Mouse (Mus musculus) hindbrain, embryonic 11.5 days (tissue): ENCODE measurements around the gene Gm20388. TPM values are rescaled to one million over a fixed set of nuclear protein-coding genes. Genes with fewer than 3 reads are reported as not detected.
A peak's percentile ranks its signal among the peaks of the same experiment; 100 is the strongest.

ENCODE experiments used
- ATAC-seq: fragments of 200-750 bp; cut with Nextera tagmentation; 2 replicates; pipeline ENCODE4 v1.8.0; 2017; ENCODE audit warnings: mild to moderate bottlenecking, moderate TSS enrichment, moderate library complexity; ENCODE audit not compliant: low FRiP score
- DNase-seq: peaks from one replicate; pipeline ENCODE4 v3.0.0-alpha.2; 2015; ENCODE audit warnings: low spot score
- H3K27ac ChIP-seq: fragments of 300-500 bp; sonication (generic); 2 replicates; pipeline ENCODE4 v1.5.1; 2014; ENCODE audit warnings: mild to moderate bottlenecking, low read depth, low read length
- H3K27me3 ChIP-seq: fragments of 300-500 bp; sonication (generic); 2 replicates; pipeline ENCODE4 v1.6.1; 2014; ENCODE audit warnings: mild to moderate bottlenecking, low read length, moderate library complexity, mixed read lengths; ENCODE audit not compliant: control insufficient read depth, insufficient read depth
- H3K36me3 ChIP-seq: fragments of 300-500 bp; sonication (generic); 2 replicates; pipeline ENCODE4 v1.6.1; 2014; ENCODE audit warnings: mild to moderate bottlenecking, low read length, moderate library complexity, mixed read lengths; ENCODE audit not compliant: control insufficient read depth, insufficient read depth
- H3K4me1 ChIP-seq: fragments of 300-500 bp; sonication (generic); replicated peaks from 2 replicates; pipeline ENCODE4 v1.6.1; 2014; ENCODE audit warnings: low read length, mixed read lengths; ENCODE audit not compliant: control insufficient read depth, insufficient read depth
- H3K4me2 ChIP-seq: fragments of 300-500 bp; sonication (generic); replicated peaks from 2 replicates; pipeline ENCODE4 v1.6.1; 2014; ENCODE audit warnings: mild to moderate bottlenecking, low read depth, low read length
- H3K4me3 ChIP-seq: fragments of 300-500 bp; sonication (generic); 2 replicates; pipeline ENCODE4 v1.5.1; 2014; ENCODE audit warnings: low read depth, low read length
- H3K9ac ChIP-seq: fragments of 300-500 bp; sonication (generic); 2 replicates; pipeline ENCODE4 v1.6.1; 2014; ENCODE audit warnings: low read depth, low read length
- H3K9me3 ChIP-seq: fragments of 300-500 bp; sonication (generic); 2 replicates; pipeline ENCODE4 v1.6.1; 2016; ENCODE audit warnings: low read length; ENCODE audit not compliant: control insufficient read depth
- WGBS: fragments of 180-500 bp; shearing (Covaris S2); extraction: QIAGEN DNeasy Blood & Tissue Kit; methylation state at CpG from one replicate; pipeline ENCODE4 v1.1.7; 2014; 5-methylcytosine and 5-hydroxymethylcytosine counted together
- polyA plus RNA-seq: library from polyadenylated mRNA; unstranded; fragments of >200 nt; fragmentation: Nextera tagmentation; extraction: Ambion mirVana; gene quantifications from 2 replicates; pipeline ENCODE4 v1.2.1, GENCODE M21; 2014

Gene Gm20388
- polyA plus RNA-seq, 1 experiment from 2014 or later: 11.8 TPM

- H3K4me1 ChIP-seq: peaks cover 15% of the 10 kb centered on the region
- 92% methylated on average over 3 of the region's 3 CpGs for WGBS
- no peak overlapping the region for H3K27ac ChIP-seq
Measured at GRCm38 (mm10) chr8:120395892-120396291, 485.3 kb downstream of the Gm20388 start.

GRCm38 (mm10) chr8:120396756-120397155 is 486.1 kb downstream of the Gm20388 start:
- no peak for DNase-seq
- 44% methylated on average over 3 of the region's 3 CpGs for WGBS
- no peak overlapping the region for H3K4me2 ChIP-seq
- H3K4me1 ChIP-seq: peaks cover 15% of the 10 kb centered on the region
- peak overlapping the region; percentile 48 for H3K27ac ChIP-seq
- H3K4me3 ChIP-seq: no peak overlapping the region
- no peaks in the 10 kb centered on the region for H3K9me3 ChIP-seq
- no peak overlapping the region for H3K9ac ChIP-seq
- no peaks in the 10 kb centered on the region for H3K36me3 ChIP-seq
- no peak for ATAC-seq
- H3K27me3 ChIP-seq: no peaks in the 10 kb centered on the region

More at GRCm38 (mm10) chr8:120395892-120396291, 485.3 kb downstream of the Gm20388 start:
- Histone ChIP-seq H3K4me2 (no peak overlapping the region), H3K9me3 (no peaks in the 10 kb centered on the region), H3K27me3 (no peaks in the 10 kb centered on the region), H3K9ac (no peak overlapping the region), H3K36me3 (no peaks in the 10 kb centered on the region), H3K4me3 (no peak overlapping the region)
- ATAC-seq: no peak
- no peak for DNase-seq

DNA sequence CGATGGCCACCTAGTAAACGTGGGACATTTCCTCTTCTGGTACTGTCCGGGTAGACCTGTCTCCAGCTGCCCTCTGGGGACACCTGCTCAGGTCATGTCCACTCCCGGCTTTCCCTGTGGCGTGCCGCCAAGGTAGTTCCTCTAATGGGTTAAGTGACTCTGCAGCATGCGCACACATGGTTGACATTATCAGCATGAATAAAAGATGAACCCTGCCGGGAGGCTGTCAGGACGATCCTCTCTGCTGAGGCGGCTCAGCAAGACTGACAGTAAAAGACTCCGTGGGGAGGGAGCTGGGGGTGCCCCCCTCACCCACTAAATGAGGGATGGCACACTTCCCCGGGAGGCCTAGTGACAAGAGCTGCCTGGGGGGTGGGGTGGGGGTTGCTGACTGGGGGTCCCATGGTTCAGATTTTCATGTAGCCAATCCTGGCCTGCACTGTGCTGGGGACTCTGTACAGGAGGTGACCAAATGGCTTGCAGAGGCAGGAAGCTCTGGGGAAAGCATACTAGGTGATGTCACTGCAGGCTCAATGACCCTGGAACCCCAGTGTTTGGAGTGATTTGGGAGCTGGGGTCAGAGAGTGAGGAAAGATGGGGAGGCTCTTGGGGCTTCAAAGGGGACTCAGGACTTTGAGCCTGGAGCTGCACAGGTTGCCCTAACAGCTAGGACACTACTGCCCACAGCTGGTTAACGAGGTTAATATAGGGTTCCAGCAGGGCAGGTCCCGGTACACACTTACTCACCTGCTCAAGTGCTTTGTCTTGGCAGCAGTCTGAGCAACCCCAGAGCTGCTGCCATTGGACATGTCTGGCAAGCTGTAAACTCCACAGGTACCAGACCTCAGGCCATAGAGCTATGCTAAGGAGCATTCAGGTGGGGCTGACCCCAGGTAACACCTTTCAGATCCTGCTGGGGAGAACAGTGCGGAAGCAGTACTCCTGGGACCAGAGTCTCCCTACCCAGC is 487.1 kb downstream of the Gm20388 start:
- H3K4me1 ChIP-seq: peaks cover 15% of the 10 kb centered on the region
- H3K9me3 ChIP-seq: no peaks in the 10 kb centered on the region
- H3K27me3 ChIP-seq: no peaks in the 10 kb centered on the region
- no peak overlapping the region for H3K9ac ChIP-seq
- 34% methylated on average over 15 of the region's 15 CpGs for WGBS
- peak; percentile 63 for ATAC-seq
- no peak overlapping the region for H3K4me2 ChIP-seq
- peak; percentile 51 for DNase-seq
- no peak overlapping the region for H3K4me3 ChIP-seq
- peak overlapping the region; percentile 48; the same call in 1 of the 2 replicates for H3K27ac ChIP-seq
- H3K36me3 ChIP-seq: no peaks in the 10 kb centered on the region

DNA sequence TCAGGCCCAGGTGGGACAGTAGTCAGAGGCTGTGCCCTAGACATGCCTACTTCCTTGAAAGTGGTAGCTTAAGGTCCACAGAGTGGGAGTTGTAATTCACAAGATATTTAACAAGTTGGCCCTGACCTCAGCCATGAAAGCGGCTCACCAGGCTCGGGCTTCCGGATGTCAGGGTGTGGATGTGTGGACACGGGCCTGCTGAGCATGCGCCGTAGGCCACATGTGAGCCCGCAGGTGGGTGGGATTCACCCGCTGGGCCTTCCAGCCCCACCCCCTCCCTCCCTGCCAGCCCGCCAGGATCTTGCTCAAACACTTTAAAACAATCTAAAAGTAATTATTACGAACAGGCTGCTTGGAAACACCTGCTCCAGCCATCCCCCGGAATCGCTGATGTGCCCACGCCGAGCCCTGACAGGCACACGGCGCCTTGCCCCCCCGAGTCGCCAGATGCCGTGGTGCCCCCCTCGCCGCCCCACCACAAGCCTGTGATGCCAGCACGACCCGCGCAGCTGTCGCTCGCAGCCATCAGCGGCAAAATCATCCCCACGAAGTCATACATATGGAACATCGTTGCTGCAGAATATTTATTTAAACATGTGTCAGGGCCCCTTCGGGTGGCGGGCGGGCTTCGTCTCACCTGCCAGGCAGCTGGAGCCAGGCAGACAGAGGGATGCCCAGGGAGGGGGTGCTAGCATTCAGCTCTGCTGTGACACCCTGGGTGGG is 488.7 kb downstream of the Gm20388 start:
- DNase-seq (no peak), ATAC-seq (0 out of 2 replicates have a peak, but pooled peaks have one; percentile 29)
- no peak overlapping the region for H3K27ac ChIP-seq
- no peak overlapping the region for H3K4me2 ChIP-seq
- no peak overlapping the region for H3K9ac ChIP-seq
- no peaks in the 10 kb centered on the region for H3K27me3 ChIP-seq
- no peaks in the 10 kb centered on the region for H3K36me3 ChIP-seq
- 44% methylated on average over 33 of the region's 33 CpGs for whole genome bisulfite sequencing
- peaks cover 10% of the 10 kb centered on the region for H3K4me1 ChIP-seq
- H3K4me3 ChIP-seq: no peak overlapping the region
- H3K9me3 ChIP-seq: no peaks in the 10 kb centered on the region

GRCm38 (mm10) chr8:120401216-120401615 is 490.6 kb downstream of the Gm20388 start:
- peaks cover 10% of the 10 kb centered on the region for H3K4me1 ChIP-seq
- WGBS: 88% methylated on average over 2 of the region's 2 CpGs

GRCm38 (mm10) chr8:120401712-120402111 is 491.1 kb downstream of the Gm20388 start:
- Histone ChIP-seq H3K36me3 (no peaks in the 10 kb centered on the region), H3K27ac (no peak overlapping the region), H3K4me2 (no peak overlapping the region), H3K27me3 (no peaks in the 10 kb centered on the region), H3K9me3 (no peaks in the 10 kb centered on the region), H3K9ac (no peak overlapping the region), H3K4me1 (peaks cover 11% of the 10 kb centered on the region), H3K4me3 (no peak overlapping the region)
- ATAC-seq: no peak
- WGBS: 91% methylated on average over 7 of the region's 7 CpGs
- DNase-seq: no peak

More at GRCm38 (mm10) chr8:120401216-120401615, 490.6 kb downstream of the Gm20388 start:
- Histone ChIP-seq H3K9ac (no peak overlapping the region), H3K9me3 (no peaks in the 10 kb centered on the region), H3K36me3 (no peaks in the 10 kb centered on the region), H3K4me3 (no peak overlapping the region), H3K27ac (no peak overlapping the region), H3K4me2 (no peak overlapping the region), H3K27me3 (no peaks in the 10 kb centered on the region)
- DNase-seq (no peak), ATAC-seq (no peak)

- no peaks in the 10 kb centered on the region for H3K9me3 ChIP-seq
- H3K36me3 ChIP-seq: no peaks in the 10 kb centered on the region
- no peak for ATAC-seq
- H3K27me3 ChIP-seq: no peaks in the 10 kb centered on the region
- peaks cover 23% of the 10 kb centered on the region for H3K4me1 ChIP-seq
- H3K9ac ChIP-seq: no peak overlapping the region
- 78% methylated on average over 7 of the region's 7 CpGs for WGBS
- no peak overlapping the region for H3K4me3 ChIP-seq
- no peak overlapping the region; the same call in 1 of the 2 replicates for H3K27ac ChIP-seq
- H3K4me2 ChIP-seq: no peak overlapping the region
- DNase-seq: no peak
Measured at GRCm38 (mm10) chr8:120403606-120404269, 493.1 kb downstream of the Gm20388 start.

DNA sequence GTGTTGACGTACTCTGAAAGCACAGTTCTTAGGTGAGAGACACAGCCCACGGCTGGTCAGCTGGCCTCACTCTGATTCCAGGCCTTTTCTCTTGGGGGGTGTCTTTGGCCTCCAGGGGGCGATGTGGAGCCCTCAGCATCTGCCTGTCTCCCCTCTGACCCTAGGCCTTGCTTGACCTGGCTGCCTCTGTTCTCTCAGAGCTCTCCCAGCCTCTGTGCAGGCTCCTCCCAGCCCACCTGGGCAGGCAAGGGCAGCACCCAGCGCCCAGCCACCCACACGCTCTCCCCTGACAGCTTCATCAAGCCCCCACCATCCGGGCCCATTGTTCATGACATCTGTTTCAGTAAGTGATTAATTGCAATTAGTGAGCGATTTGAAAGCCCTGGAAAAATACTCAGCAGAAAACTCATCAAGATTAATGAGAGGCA is 494.0 kb downstream of the Gm20388 start:
- 0 out of 2 replicates have a peak overlapping the region, but pooled peaks have one; percentile 1 for H3K27ac ChIP-seq
- no peaks in the 10 kb centered on the region for H3K27me3 ChIP-seq
- WGBS: 30% methylated on average over 7 of the region's 7 CpGs
- H3K4me1 ChIP-seq: peaks cover 28% of the 10 kb centered on the region
- DNase-seq (peak; percentile 79), ATAC-seq (no peak)
- no peaks in the 10 kb centered on the region for H3K9me3 ChIP-seq
- H3K36me3 ChIP-seq: no peaks in the 10 kb centered on the region
- no peak overlapping the region for H3K9ac ChIP-seq
- no peak overlapping the region for H3K4me3 ChIP-seq
- no peak overlapping the region for H3K4me2 ChIP-seq
